Mouse (Mus musculus): ENCODE data around the gene Gpr26.

The Gpr26 gene

GRCm38 (mm10) chr7:132025591-132025990 lies 59.3 kb downstream of the Gpr26 start:
- no peak for DNase-seq (ENCODE audit: low spot score in 2 of 2)

- no peak for DNase-seq (ENCODE audit: low spot score in 2 of 2)
Measured at GRCm38 (mm10) chr7:132026671-132027070, 60.4 kb downstream of the Gpr26 start.

- peak; percentile 20 to 47 for DNase-seq (ENCODE audit: low spot score in 2 of 2)
Measured at GRCm38 (mm10) chr7:132031940-132032531, 65.8 kb downstream of the Gpr26 start.
